Mouse (Mus musculus): ENCODE measurements at regions not wholly inside any gene's neighbourhood (a gene's known extent, or its start where the extent isn't known, plus 50 kb on each side); places are given as distances from the start of the nearest gene placed in this dataset.

- TF ChIP-seq CTCF (IDR thresholded peaks at IDR 0.05; ENCODE audit: borderline replicate concordance, insufficient read depth, low read length) (no peak), POLR2A (IDR thresholded peaks at IDR 0.05; ENCODE audit: low read depth, low read length) (no peak)
Observed at GRCm38 (mm10) chr5:80670258-80670947, 349.5 kb upstream of the Adgrl3 start.

All from embryonic fibroblast, embryonic 13.5 days (primary cell).